Mouse (Mus musculus): ENCODE data around the gene Ate1.
"Not testable (repeated sequence)": the region's sequence is repeated elsewhere in the genome, so short reads cannot be mapped to it uniquely, and the experiment has no call there.

GRCm38 (mm10) chr7:130390060-130390459 lies 130.1 kb downstream of the Ate1 start:
- TF ChIP-seq POLR2A (IDR thresholded peaks at IDR 0.05; ENCODE audit: borderline replicate concordance, control insufficient read depth, low read depth, low read length); CTCF (IDR thresholded peaks at IDR 0.05; ENCODE audit: control insufficient read depth, insufficient read depth, low read length): not testable (repeated sequence)
